Mouse (Mus musculus) splenic B cell, adult 2 months (primary cell): ENCODE measurements around the gene Olfr715b.
"Not testable (repeated sequence)": the region's sequence is repeated elsewhere in the genome, so short reads cannot be mapped to it uniquely, and the experiment has no call there.

ENCODE experiments used
- DNase-seq: peaks from one replicate; pipeline ENCODE4 v3.0.0-alpha.2; 2011; ENCODE audit warnings: low read depth, low spot score
- H3K27me3 ChIP-seq: 2 replicates; pipeline ENCODE4 v1.6.1; 2012; ENCODE audit warnings: mild to moderate bottlenecking, low read length, moderate library complexity, mixed read lengths; ENCODE audit not compliant: control insufficient read depth, poor library complexity, insufficient read depth, severe bottlenecking
- H3K36me3 ChIP-seq: 2 replicates; pipeline ENCODE4 v1.6.1; 2012; ENCODE audit warnings: mild to moderate bottlenecking, low read length, moderate library complexity, mixed read lengths; ENCODE audit not compliant: control insufficient read depth, poor library complexity, insufficient read depth, severe bottlenecking

Olfr715b gene

DNA sequence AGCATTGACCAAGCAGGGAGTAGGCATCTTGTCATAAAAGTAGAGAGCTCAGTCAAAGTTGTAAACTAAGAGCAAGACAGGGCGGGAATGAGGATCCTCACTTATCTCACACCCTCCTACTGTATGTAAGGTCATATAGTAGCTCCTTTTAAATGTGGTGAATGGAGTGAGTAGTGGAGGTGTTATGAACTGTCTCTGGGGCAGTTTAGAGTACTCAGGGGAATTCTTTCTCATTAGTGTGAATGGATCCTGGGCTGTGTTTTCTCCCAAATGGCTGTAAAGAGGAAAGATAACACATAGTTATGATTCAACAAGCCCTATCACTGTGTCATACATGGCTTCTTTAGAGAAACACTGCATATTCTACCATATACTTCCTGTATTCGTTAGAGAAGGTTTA is at the start of gene Olfr715b:
TSS of gene Olfr715b (minus strand) at position 101 of the 400 bp plus-strand sequence.
- DNase-seq, H3K27me3 ChIP-seq, H3K36me3 ChIP-seq: not testable (repeated sequence)

DNA sequence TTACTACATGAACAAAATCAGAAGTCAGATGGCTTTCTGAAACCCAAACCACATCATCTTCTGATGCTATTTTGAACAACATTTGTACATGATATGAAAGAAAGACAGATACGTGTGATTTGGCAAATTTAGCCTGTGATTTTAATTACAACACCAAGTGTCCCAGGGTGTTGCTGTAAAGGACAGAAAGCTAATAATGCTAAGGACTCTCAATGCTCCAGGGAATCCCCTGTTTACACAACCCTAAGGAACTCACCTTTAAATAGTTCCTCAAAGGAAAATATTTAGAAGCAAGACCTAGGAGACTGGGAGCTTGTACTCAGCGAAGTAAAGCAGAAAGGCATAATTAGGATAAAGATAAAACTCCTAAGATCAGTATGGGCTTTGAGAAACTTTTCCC is 27.9 kb upstream of the Olfr715b start, which contains the start of gene Olfr716:
TSS of gene Olfr716 (plus strand) at position 301 of the 400 bp plus-strand sequence.
- H3K36me3 ChIP-seq, DNase-seq, H3K27me3 ChIP-seq: not testable (repeated sequence)

DNA sequence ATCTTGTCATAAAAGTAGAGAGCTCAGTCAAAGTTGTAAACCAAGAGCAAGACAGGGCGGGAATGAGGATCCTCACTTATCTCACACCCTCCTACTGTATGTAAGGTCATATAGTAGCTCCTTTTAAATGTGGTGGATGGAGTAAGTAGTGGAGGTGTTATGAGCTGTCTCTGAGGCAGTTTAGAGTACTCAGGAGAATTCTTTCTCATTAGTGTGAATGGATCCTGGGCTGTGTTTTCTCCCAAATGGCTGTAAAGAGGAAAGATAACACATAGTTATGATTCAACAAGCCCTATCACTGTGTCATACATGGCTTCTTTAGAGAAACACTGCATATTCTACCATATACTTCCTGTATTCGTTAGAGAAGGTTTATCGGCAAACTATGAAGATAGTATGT is 20.8 kb upstream of the Olfr715b start, which contains the start of gene Olfr715:
TSS of gene Olfr715 (minus strand) at position 101 of the 400 bp plus-strand sequence.
- not testable (repeated sequence) for H3K27me3 ChIP-seq

DNA sequence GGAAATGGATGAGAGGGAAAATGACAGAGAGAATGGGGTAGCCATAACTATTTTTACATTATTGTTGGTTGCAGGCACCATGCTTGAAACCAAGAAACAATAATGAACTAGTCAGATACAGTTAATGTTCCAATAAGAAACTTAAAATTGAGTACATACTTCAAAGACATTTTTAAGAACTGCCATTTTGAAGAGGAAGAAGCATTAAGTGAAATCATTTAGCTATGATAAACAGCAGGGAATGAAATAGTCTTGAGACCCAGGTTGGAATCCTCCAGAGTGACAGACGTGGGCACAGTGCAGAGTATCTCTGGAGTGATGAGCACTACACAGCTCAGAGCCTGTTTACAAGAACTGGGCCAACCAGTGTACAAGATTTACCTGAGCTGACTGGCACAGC is 17.2 kb downstream of the Olfr715b start, which contains the start of gene Olfr17:
TSS of gene Olfr17 (plus strand) at position 301 of the 400 bp plus-strand sequence.
- no peaks in the 10 kb centered on the region for H3K36me3 ChIP-seq
- H3K27me3 ChIP-seq = no peaks in the 10 kb centered on the region
- no peak for DNase-seq

More for the DNA sequence above, 20.8 kb upstream of the Olfr715b start, which contains the start of gene Olfr715:
- H3K36me3 ChIP-seq, DNase-seq: not testable (repeated sequence)

DNA sequence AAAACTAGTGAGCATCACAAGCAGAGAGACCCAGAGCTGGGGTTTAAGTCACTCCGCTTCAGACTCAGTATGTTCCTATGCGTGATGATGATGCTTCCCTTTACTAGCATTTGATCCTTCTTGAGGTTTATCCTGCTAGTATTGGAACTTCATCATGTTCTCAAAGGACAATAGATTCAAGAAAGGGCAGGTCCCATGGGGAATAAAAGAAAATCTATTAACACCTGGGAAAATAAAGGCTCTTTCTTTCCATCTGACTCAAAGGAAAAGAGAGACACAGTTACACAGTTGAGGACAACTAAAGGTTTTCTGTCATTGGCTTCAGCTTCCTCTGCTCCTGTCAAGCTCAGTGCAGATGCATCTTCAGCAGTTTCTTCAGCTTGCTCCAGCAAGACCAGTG is 39.5 kb downstream of the Olfr715b start, which contains the start of gene Olfr714:
TSS of gene Olfr714 (plus strand) at position 301 of the 400 bp plus-strand sequence.
- Histone ChIP-seq H3K27me3 (no peaks in the 10 kb centered on the region), H3K36me3 (no peaks in the 10 kb centered on the region)
- no peak for DNase-seq
